Mouse (Mus musculus): ENCODE results near the gene Cotl1. TPM values are rescaled to one million over a fixed set of nuclear protein-coding genes. Genes with fewer than 3 reads are reported as not detected.

The Cotl1 gene
- total RNA-seq, 2 experiments from 2014 or later = 95.5 to 98.1 TPM

DNA sequence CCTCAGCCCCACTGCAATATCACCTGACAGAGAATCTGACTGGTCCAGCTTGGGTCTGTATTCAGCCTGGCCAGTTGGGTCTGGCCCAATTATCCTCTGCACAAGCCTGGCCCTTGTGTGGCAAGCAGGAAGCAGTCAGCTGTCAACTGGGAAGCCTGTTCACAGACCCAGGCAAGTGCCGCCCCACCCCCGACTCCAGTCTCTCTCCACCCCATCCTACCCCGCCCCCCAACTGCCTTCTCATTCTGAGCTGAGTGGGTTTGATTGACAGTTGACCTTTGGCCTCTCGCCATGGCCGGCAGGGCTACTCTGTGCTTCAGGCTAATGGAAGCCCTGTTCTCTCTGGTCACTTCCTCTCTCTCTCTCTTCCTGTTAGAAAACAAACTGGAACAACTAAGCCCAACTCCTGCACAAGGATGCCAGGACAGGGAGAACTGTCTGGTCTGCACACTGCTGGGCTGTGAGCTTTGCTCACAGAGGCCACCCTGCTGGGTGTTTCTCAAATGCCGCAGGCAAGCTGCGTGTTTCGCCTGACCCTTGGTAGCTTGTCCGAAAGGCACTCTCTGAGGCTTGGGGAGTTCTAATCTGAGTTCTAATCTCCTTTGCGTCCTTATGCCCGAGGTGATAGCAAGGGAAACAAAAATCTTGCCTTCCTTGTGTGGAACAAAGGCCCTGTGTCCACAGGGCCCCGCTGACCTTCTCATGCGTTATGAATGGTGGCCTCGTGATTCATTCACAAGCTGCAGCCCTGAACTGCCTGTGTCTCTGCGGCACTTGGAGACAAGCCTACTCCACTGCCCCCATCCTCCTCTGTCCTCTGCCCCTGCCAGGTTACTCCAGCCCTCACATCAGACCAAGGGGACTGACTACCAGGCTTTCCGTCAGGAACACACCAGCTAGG is 48.3 kb downstream of the Cotl1 start:
- no peak for ATAC-seq (replicated peaks; ENCODE audit: low FRiP score, poor library complexity, severe bottlenecking)

DNA sequence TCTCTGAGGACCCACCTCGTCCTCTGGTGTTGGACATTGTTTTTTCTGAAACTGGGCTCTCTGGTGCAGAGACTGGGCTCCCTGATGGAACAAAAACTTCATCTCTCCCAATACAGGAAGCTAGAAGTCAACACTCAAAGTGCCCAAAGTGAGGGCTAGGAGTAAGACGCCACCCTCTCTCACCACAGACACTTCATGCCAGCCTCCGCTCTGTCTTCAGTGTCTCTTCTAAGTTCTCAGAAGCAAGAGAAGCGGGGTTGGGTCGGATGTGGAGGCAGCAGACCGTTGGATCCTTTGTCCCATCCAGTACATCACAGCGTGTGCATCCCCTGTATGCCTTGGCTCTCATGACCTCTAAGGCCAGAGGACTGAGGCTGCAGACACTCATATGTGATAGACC is 50.8 kb downstream of the Cotl1 start:
- ATAC-seq (replicated peaks; ENCODE audit: low FRiP score, poor library complexity, severe bottlenecking) = no peak

- ATAC-seq (replicated peaks; ENCODE audit: low FRiP score, poor library complexity, severe bottlenecking) = no peak
Measured at GRCm38 (mm10) chr8:119788607-119789381, 51.5 kb downstream of the Cotl1 start.

DNA sequence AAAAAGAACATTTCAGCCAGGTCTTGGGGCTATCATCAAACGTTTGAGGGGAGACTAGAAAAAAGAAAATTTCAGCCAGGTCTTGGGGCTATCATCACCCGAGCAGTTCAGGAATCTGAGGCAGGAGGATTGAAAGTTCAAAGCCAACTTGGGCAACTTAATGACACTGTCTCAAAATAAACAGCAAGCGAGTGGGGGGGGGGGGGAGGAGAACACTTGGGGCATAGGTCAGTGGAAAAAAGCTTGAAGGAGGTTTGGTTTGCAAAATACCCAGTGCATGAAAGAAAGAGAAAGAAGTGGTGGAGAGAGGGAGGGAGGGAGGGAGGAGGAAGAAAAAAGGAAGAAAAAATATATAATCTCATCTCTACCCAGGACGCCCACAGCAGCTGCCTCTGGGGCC is 53.0 kb downstream of the Cotl1 start:
- no peak for ATAC-seq (replicated peaks; ENCODE audit: low FRiP score, poor library complexity, severe bottlenecking)

- no peak for ATAC-seq (replicated peaks; ENCODE audit: low FRiP score, poor library complexity, severe bottlenecking)
Measured at GRCm38 (mm10) chr8:119786871-119787270, 53.5 kb downstream of the Cotl1 start.

GRCm38 (mm10) chr8:119785764-119786405 is 54.5 kb downstream of the Cotl1 start:
- ATAC-seq (replicated peaks; ENCODE audit: low FRiP score, poor library complexity, severe bottlenecking) = no peak

DNA sequence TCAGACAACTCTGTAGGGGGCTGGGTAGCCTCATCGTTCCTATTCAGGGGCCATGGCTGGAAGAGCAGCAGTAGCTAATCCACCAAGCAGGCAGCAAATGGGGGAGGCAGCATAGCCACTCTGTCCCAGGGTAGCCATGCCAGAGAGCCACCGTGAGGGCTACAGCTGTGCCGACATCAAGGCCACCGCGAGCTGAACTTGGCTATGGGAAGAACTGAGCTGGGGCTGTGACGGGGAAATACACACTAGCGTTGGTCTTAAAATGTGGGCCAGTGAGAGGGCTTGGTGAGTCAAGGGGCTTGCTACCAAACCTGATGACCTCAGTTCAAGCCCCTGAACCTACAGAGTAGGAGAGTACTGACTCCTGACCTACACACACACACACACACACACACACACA is 55.7 kb downstream of the Cotl1 start:
- ATAC-seq (replicated peaks; ENCODE audit: low FRiP score, poor library complexity, severe bottlenecking) = no peak

- ATAC-seq (replicated peaks; ENCODE audit: low FRiP score, poor library complexity, severe bottlenecking) = no peak
Measured at GRCm38 (mm10) chr8:119784141-119784574, 56.2 kb downstream of the Cotl1 start.

DNA sequence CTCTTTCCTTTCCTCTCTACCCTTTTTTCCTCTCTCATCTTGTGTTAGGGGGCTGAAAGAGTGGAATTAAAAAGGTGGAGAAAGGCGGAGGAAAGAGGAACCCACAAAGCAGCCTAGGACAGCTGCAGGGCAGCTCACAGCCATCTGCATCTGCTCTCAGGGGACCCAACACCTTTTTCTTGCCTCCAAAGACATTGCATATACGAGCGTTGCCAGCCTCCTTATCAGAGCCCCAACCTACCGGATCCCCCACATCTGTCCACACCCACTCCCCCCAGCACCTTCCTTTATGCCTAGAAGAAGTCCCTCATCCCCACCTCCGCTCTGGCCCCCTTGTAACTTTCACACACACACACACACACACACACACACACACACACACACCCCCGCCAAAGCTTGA is 56.8 kb downstream of the Cotl1 start:
- no peak for ATAC-seq (replicated peaks; ENCODE audit: low FRiP score, poor library complexity, severe bottlenecking)

DNA sequence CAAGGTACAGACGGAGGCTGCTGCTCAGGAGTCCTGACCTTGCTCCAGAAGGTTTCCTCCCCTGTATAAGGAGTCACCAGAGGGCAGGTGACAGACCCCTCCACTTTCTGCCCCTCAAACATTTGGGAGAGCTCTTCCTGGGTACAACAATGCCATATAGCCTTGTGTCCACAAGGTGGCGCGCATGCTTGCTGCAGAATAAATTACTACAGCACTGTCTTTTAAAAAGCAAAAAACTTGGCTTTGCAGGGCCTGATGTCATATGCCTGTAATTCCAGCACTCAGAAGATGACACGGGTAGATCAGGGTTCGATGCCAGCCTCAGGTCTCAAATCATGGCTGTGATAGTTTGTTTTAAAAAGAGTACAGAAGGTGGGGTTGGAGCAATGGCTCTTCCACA is 57.6 kb downstream of the Cotl1 start:
- no peak for ATAC-seq (replicated peaks; ENCODE audit: low FRiP score, poor library complexity, severe bottlenecking)

GRCm38 (mm10) chr8:119781086-119781840 is 59.1 kb downstream of the Cotl1 start:
- ATAC-seq (replicated peaks; ENCODE audit: low FRiP score, poor library complexity, severe bottlenecking) = no peak

- no peak for ATAC-seq (replicated peaks; ENCODE audit: low FRiP score, poor library complexity, severe bottlenecking)
Measured at GRCm38 (mm10) chr8:119780402-119781049, 59.8 kb downstream of the Cotl1 start.

GRCm38 (mm10) chr8:119779013-119779737 is 61.2 kb downstream of the Cotl1 start:
- peak; percentile 57 for ATAC-seq (replicated peaks; ENCODE audit: low FRiP score, poor library complexity, severe bottlenecking)

- peak; percentile 93 for ATAC-seq (replicated peaks; ENCODE audit: low FRiP score, poor library complexity, severe bottlenecking)
Measured at GRCm38 (mm10) chr8:119778263-119778662, 62.1 kb downstream of the Cotl1 start, which contains the start of gene Tldc1. Gene Tldc1 (minus strand): TSS chr8:119778416.

- no peak for ATAC-seq (replicated peaks; ENCODE audit: low FRiP score, poor library complexity, severe bottlenecking)
Measured at GRCm38 (mm10) chr8:119777765-119778164, 62.6 kb downstream of the Cotl1 start.

GRCm38 (mm10) chr8:119776668-119777245 is 63.6 kb downstream of the Cotl1 start:
- no peak for ATAC-seq (replicated peaks; ENCODE audit: low FRiP score, poor library complexity, severe bottlenecking)

DNA sequence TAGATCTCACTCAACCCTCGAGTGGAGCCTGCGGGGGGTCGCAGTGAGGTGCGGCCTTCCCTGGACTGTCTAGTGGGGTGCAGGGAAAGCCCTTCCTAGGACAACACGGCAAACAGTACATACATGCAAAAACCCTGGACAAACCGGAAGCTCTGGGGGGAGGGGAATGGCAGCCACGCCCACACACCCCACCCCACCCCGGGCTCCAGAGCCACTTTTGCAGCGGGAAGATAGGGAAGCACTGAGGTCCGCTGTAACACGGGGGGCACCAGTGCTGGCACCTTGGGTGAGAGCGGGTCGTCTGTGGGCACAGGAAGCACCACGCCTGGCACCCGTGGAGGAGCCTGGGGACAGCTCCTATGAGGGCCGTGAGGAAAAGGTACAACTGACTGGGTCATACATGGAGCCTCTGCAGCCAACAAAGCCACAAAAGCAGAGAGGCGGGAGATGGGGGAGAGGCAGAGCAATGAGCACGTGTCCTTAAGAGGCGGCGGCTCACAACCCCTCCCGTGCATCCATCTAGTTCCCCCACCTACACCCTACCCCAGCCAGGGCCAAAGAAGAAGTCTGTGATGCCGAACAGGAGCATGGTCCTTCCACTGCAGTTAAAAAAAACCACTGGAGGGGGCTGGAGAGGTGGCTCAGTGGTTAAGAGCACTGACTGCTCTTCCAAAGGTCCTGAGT is 74.4 kb downstream of the Cotl1 start:
- no peak for ATAC-seq (replicated peaks; ENCODE audit: low FRiP score, poor library complexity, severe bottlenecking)

DNA sequence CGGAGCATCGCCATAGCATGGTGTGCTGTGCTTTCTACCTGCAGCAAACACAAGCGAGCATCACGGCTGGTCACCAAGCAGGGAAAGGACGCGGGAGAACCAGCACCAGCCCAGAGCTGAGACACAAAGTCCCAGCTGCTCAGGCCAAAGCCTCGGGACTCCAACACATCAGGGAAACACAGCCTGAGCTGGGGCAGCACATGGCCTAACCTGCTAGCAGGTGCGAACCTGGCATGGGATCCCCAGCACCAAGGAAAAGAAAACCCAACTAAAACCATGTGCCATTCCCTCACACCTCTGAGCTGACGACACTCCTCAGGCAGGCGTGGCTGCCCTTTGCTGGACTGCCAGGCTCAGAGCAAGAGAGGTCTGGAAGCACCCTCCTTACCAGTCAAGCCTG is 75.0 kb downstream of the Cotl1 start:
- ATAC-seq (replicated peaks; ENCODE audit: low FRiP score, poor library complexity, severe bottlenecking) = no peak

All from erythroblast, adult 5-6 weeks (primary cell).